ENCODE assay signal across 15 mouse cellular contexts in the genomic region with DNA sequence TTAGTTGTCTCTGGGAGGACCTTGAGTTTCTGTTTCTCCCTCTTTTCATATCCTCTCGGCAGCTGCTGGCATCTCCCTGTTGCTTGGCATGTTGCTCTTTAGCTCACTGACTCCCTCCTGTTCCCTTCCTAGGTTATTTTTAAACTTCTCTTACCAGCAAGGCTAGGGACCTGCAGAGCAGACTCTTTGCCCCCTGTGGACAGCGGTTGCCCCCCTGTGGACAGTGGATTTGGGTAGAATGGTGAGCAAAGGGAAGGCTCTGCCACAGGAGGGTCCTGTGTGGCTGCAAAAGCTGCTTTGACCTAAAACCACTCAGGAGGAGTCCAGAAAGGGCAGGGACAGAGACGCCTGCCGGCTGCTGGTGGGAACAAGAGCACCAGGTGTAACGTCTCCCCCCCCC.
"Had no signal": no experiment of that assay in that cellular context is flagged by ENCODE, and none has a peak within 500 bp of the region (broad histone marks: within the 10 kb centered on the region; RNA-seq: fewer than 3 reads in every experiment).

No protein-coding gene starts in this region.

- H3K27ac ChIP-seq: layer of hippocampus, adult 2 months; limb, embryonic 12.5 days; liver, embryonic 14.5 days; midbrain, embryonic 15.5 days; neural tube, embryonic 13.5 days; stomach, embryonic 15.5 days had no signal

- DNase-seq: kidney, postnatal 10 days; kidney, postnatal 4 days; liver; lung, adult 2 months; lung, postnatal 36 days; retina, postnatal 1 day; right cerebral cortex, postnatal 4 days; thymus, postnatal 36 days had no signal

- H3K36me3 ChIP-seq: limb, embryonic 12.5 days; midbrain, embryonic 15.5 days; neural tube, embryonic 13.5 days; stomach, embryonic 15.5 days had no signal

- H3K4me2 ChIP-seq: limb, embryonic 12.5 days; midbrain, embryonic 15.5 days; neural tube, embryonic 13.5 days; stomach, embryonic 15.5 days had no signal

- H3K9me3 ChIP-seq: midbrain, embryonic 15.5 days; neural tube, embryonic 13.5 days; stomach, embryonic 15.5 days had no signal

- H3K9ac ChIP-seq: limb, embryonic 12.5 days; liver, embryonic 14.5 days; midbrain, embryonic 15.5 days; neural tube, embryonic 13.5 days; stomach, embryonic 15.5 days had no signal

- ATAC-seq: lung, postnatal 0 days; midbrain, embryonic 15.5 days had no signal

- H3K27me3 ChIP-seq: limb, embryonic 12.5 days; midbrain, embryonic 15.5 days; neural tube, embryonic 13.5 days; stomach, embryonic 15.5 days had no signal

- H3K4me3 ChIP-seq: layer of hippocampus, adult 2 months; limb, embryonic 12.5 days; midbrain, embryonic 15.5 days; neural tube, embryonic 13.5 days; stomach, embryonic 15.5 days had no signal
